Comparison of ENCODE assay signal across 13 mouse cellular contexts in genomic region chr7:138267976-138268646, GRCm38 (mm10).
DNase-seq lines count a peak whose midpoint lies in the region; ATAC-seq and TF ChIP-seq lines count a peak whose summit lies in the region.
"Had no signal": no experiment of that assay in that cellular context is flagged by ENCODE, and none has a peak within 500 bp of the region (broad histone marks: within the 10 kb centered on the region; RNA-seq: fewer than 3 reads in every experiment).

No protein-coding gene starts in this region.

- no peaks in the 10 kb centered on the region for H3K36me3 ChIP-seq in midbrain, postnatal 0 days (ENCODE audit: insufficient read depth, low read length)
- H3K36me3 ChIP-seq in midbrain, embryonic 15.5 days (replicated peaks): no peaks in the 10 kb centered on the region
- no peaks in the 10 kb centered on the region for H3K36me3 ChIP-seq in neural tube, embryonic 11.5 days (ENCODE audit: control insufficient read depth, insufficient read depth, low read length)
- H3K36me3 ChIP-seq in intestine, postnatal 0 days (ENCODE audit: control insufficient read depth, insufficient read depth): no peaks in the 10 kb centered on the region
- H3K36me3 ChIP-seq: limb, embryonic 15.5 days had no signal

- H3K27ac ChIP-seq in midbrain, postnatal 0 days (ENCODE audit: low read depth, low read length): no peak overlapping the region
- no peak overlapping the region for H3K27ac ChIP-seq in midbrain, embryonic 15.5 days
- H3K27ac ChIP-seq in neural tube, embryonic 11.5 days (ENCODE audit: low read depth, low read length): no peak overlapping the region
- no peak overlapping the region for H3K27ac ChIP-seq in intestine, postnatal 0 days (ENCODE audit: low read depth, low read length)
- H3K27ac ChIP-seq: limb, embryonic 15.5 days had no signal

- WGBS in midbrain, postnatal 0 days: 46% methylated on average over 5 of the region's 5 CpGs
- WGBS in midbrain, embryonic 15.5 days: 45% methylated on average over 5 of the region's 5 CpGs
- 52% methylated on average over 5 of the region's 5 CpGs for WGBS in neural tube, embryonic 11.5 days
- 82% methylated on average over 5 of the region's 5 CpGs for WGBS in intestine, postnatal 0 days

- H3K9me3 ChIP-seq in midbrain, postnatal 0 days (ENCODE audit: low read length): no peaks in the 10 kb centered on the region
- no peaks in the 10 kb centered on the region for H3K9me3 ChIP-seq in midbrain, embryonic 15.5 days
- H3K9me3 ChIP-seq in neural tube, embryonic 11.5 days (ENCODE audit: control insufficient read depth, low read length): no peaks in the 10 kb centered on the region
- H3K9me3 ChIP-seq in intestine, postnatal 0 days (ENCODE audit: control insufficient read depth): no peaks in the 10 kb centered on the region
- H3K9me3 ChIP-seq: limb, embryonic 15.5 days had no signal

- peak; percentile 51 for DNase-seq in midbrain, postnatal 0 days (ENCODE audit: low spot score)
- peak; percentile 84 to 89 for DNase-seq in cerebellum, adult 18-20 months
- DNase-seq in embryo, embryonic 11.5 days (ENCODE audit: low read depth, low spot score): peak; percentile 19
- DNase-seq in neural tube, embryonic 11.5 days (ENCODE audit: low spot score): peak; percentile 31
- no peak for DNase-seq in ovary, postnatal 10 days (ENCODE audit: low spot score)
- DNase-seq in heart, adult 9 months (ENCODE audit: low spot score in 2 of 2): no peak
- DNase-seq: gastrocnemius, postnatal 25 days; lung, postnatal 14 days; right cerebral cortex, postnatal 25 days had no signal

- no peak overlapping the region for H3K9ac ChIP-seq in midbrain, postnatal 0 days (replicated peaks; ENCODE audit: low read length, poor library complexity, severe bottlenecking)
- H3K9ac ChIP-seq in midbrain, embryonic 15.5 days: no peak overlapping the region
- no peak overlapping the region for H3K9ac ChIP-seq in neural tube, embryonic 11.5 days (ENCODE audit: low read length)
- H3K9ac ChIP-seq in intestine, postnatal 0 days (ENCODE audit: low read depth, low read length): no peak overlapping the region
- H3K9ac ChIP-seq: limb, embryonic 15.5 days had no signal

- H3K4me3 ChIP-seq in midbrain, postnatal 0 days (ENCODE audit: low read depth, low read length): no peak overlapping the region
- H3K4me3 ChIP-seq in midbrain, embryonic 15.5 days: no peak overlapping the region
- H3K4me3 ChIP-seq in neural tube, embryonic 11.5 days (ENCODE audit: low read depth, low read length): no peak overlapping the region
- H3K4me3 ChIP-seq in intestine, postnatal 0 days (ENCODE audit: low read depth, low read length): no peak overlapping the region
- H3K4me3 ChIP-seq: limb, embryonic 15.5 days; myocyte had no signal

- no peak overlapping the region for H3K4me2 ChIP-seq in midbrain, postnatal 0 days (ENCODE audit: low read depth, low read length, poor library complexity, severe bottlenecking)
- no peak overlapping the region for H3K4me2 ChIP-seq in midbrain, embryonic 15.5 days
- H3K4me2 ChIP-seq in neural tube, embryonic 11.5 days (ENCODE audit: low read depth): no peak overlapping the region
- no peak overlapping the region for H3K4me2 ChIP-seq in intestine, postnatal 0 days (replicated peaks; ENCODE audit: low read depth)
- H3K4me2 ChIP-seq: limb, embryonic 15.5 days had no signal

- no peaks in the 10 kb centered on the region for H3K4me1 ChIP-seq in midbrain, postnatal 0 days (ENCODE audit: insufficient read depth, low read length)
- H3K4me1 ChIP-seq in midbrain, embryonic 15.5 days: peaks cover 5% of the 10 kb centered on the region
- H3K4me1 ChIP-seq in neural tube, embryonic 11.5 days (ENCODE audit: control insufficient read depth, insufficient read depth, low read length): no peaks in the 10 kb centered on the region
- no peaks in the 10 kb centered on the region for H3K4me1 ChIP-seq in intestine, postnatal 0 days (replicated peaks; ENCODE audit: control insufficient read depth, insufficient read depth, low read length)
- H3K4me1 ChIP-seq: limb, embryonic 15.5 days had no signal

- no peak for TF ChIP-seq CTCF in midbrain, postnatal 0 days (IDR thresholded peaks at IDR 0.05)
- no peak for TF ChIP-seq CTCF in intestine, postnatal 0 days (IDR thresholded peaks at IDR 0.05; ENCODE audit: low read depth)

- ATAC-seq in midbrain, postnatal 0 days (ENCODE audit: low FRiP score): no peak
- no peak for ATAC-seq in midbrain, embryonic 15.5 days (replicated peaks)
- no peak for ATAC-seq in neural tube, embryonic 11.5 days (ENCODE audit: insufficient read depth, low FRiP score, low TSS enrichment)
- ATAC-seq in intestine, postnatal 0 days: no peak

- no peaks in the 10 kb centered on the region for H3K27me3 ChIP-seq in midbrain, postnatal 0 days (ENCODE audit: insufficient read depth, low read length)
- no peaks in the 10 kb centered on the region for H3K27me3 ChIP-seq in midbrain, embryonic 15.5 days (replicated peaks)
- H3K27me3 ChIP-seq in neural tube, embryonic 11.5 days (ENCODE audit: control insufficient read depth, insufficient read depth, low read length): no peaks in the 10 kb centered on the region
- H3K27me3 ChIP-seq in intestine, postnatal 0 days (replicated peaks; ENCODE audit: control insufficient read depth, insufficient read depth, low read length): no peaks in the 10 kb centered on the region
- H3K27me3 ChIP-seq: limb, embryonic 15.5 days had no signal

Comparison
In these comparisons a context has a peak if more than half of its experiments do, and no peak if none do; other contexts are left out.
1. DNase-seq: peak in midbrain, postnatal 0 days (single experiment), cerebellum, adult 18-20 months (2 of 2), embryo, embryonic 11.5 days (single experiment) and neural tube, embryonic 11.5 days (single experiment); none in ovary, postnatal 10 days (single experiment) and heart, adult 9 months (0 of 2).